Mouse (Mus musculus): Measurements from ENCODE around the gene Cbx1.

- TF ChIP-seq EP300 (optimal IDR thresholded peaks at IDR 0.05) (no peak), CTCF (IDR thresholded peaks at IDR 0.05; ENCODE audit: low read depth) (peak; percentile 41)
Observed at GRCm38 (mm10) chr11:96789990-96790389, 1.1 kb downstream of the Cbx1 start.

Data from stomach, postnatal 0 days (tissue).